ENCODE assay signal across 16 mouse cellular contexts in genomic region chr4:139747190-139747936, GRCm38 (mm10).
DNase-seq lines count a peak whose midpoint lies in the region; ATAC-seq and TF ChIP-seq lines count a peak whose summit lies in the region.
"Had no signal": no experiment of that assay in that cellular context is flagged by ENCODE, and none has a peak within 500 bp of the region (broad histone marks: within the 10 kb centered on the region; RNA-seq: fewer than 3 reads in every experiment).

No protein-coding gene starts in this region.

- H3K27me3 ChIP-seq in hindbrain, embryonic 10.5 days (ENCODE audit: insufficient read depth, poor library complexity, severe bottlenecking), result peaks cover 18% of the 10 kb centered on the region
- H3K27me3 ChIP-seq in hindbrain, postnatal 0 days (ENCODE audit: insufficient read depth, low read length), result no peaks in the 10 kb centered on the region
- no peaks in the 10 kb centered on the region for H3K27me3 ChIP-seq in neural tube, embryonic 15.5 days (replicated peaks)
- H3K27me3 ChIP-seq: neural tube, embryonic 13.5 days had no signal

- H3K4me2 ChIP-seq in hindbrain, postnatal 0 days (ENCODE audit: low read depth, low read length), result no peak overlapping the region
- no peak overlapping the region for H3K4me2 ChIP-seq in neural tube, embryonic 15.5 days
- H3K4me2 ChIP-seq: heart, embryonic 12.5 days; neural tube, embryonic 13.5 days had no signal

- no peak for ATAC-seq in hindbrain, postnatal 0 days
- no peak for ATAC-seq in neural tube, embryonic 15.5 days (ENCODE audit: low FRiP score)

- peaks cover 79% of the 10 kb centered on the region for H3K36me3 ChIP-seq in hindbrain, embryonic 10.5 days
- H3K36me3 ChIP-seq in hindbrain, postnatal 0 days (ENCODE audit: insufficient read depth, low read length), result no peaks in the 10 kb centered on the region
- H3K36me3 ChIP-seq in neural tube, embryonic 15.5 days, result no peaks in the 10 kb centered on the region
- H3K36me3 ChIP-seq: heart, embryonic 12.5 days; neural tube, embryonic 13.5 days had no signal

- peaks cover 15% of the 10 kb centered on the region for H3K4me1 ChIP-seq in hindbrain, embryonic 10.5 days (replicated peaks)
- H3K4me1 ChIP-seq in hindbrain, postnatal 0 days (ENCODE audit: insufficient read depth, low read length), result no peaks in the 10 kb centered on the region
- no peaks in the 10 kb centered on the region for H3K4me1 ChIP-seq in neural tube, embryonic 15.5 days
- H3K4me1 ChIP-seq: neural tube, embryonic 13.5 days had no signal

- H3K9ac ChIP-seq in hindbrain, postnatal 0 days (replicated peaks; ENCODE audit: low read length), result no peak overlapping the region
- no peak overlapping the region for H3K9ac ChIP-seq in neural tube, embryonic 15.5 days (replicated peaks)
- H3K9ac ChIP-seq: heart, embryonic 12.5 days; liver, embryonic 14.5 days; neural tube, embryonic 13.5 days had no signal

- no peaks in the 10 kb centered on the region for H3K9me3 ChIP-seq in hindbrain, embryonic 10.5 days
- no peaks in the 10 kb centered on the region for H3K9me3 ChIP-seq in hindbrain, postnatal 0 days (ENCODE audit: low read length)
- H3K9me3 ChIP-seq in neural tube, embryonic 15.5 days (replicated peaks), result no peaks in the 10 kb centered on the region
- H3K9me3 ChIP-seq: neural tube, embryonic 13.5 days had no signal

- peak; percentile 69 for DNase-seq in hindbrain, embryonic 10.5 days (ENCODE audit: low spot score)
- DNase-seq in hindbrain, postnatal 0 days (ENCODE audit: low spot score), result no peak
- DNase-seq in neural tube, embryonic 10.5 days (ENCODE audit: extremely low spot score, low spot score), result peak; percentile 57
- peak; percentile 62 for DNase-seq in gastrocnemius, postnatal 14 days
- peak; percentile 26 for DNase-seq in yolk sac, embryonic 10.5 days (ENCODE audit: low spot score)
- no peak for DNase-seq in spleen, postnatal 36 days (ENCODE audit: low spot score in 2 of 2)
- DNase-seq in left cerebral cortex, adult 18-20 months (ENCODE audit: low spot score in 2 of 2), result no peak
- DNase-seq: heart, postnatal 36 days; right cerebral cortex, postnatal 4 days; thymus, postnatal 25 days had no signal

- H3K4me3 ChIP-seq in hindbrain, embryonic 10.5 days, result no peak overlapping the region
- no peak overlapping the region for H3K4me3 ChIP-seq in hindbrain, postnatal 0 days (ENCODE audit: low read length)
- no peak overlapping the region for H3K4me3 ChIP-seq in neural tube, embryonic 15.5 days (replicated peaks)
- H3K4me3 ChIP-seq: erythroblast, embryonic 14.5 days; heart, embryonic 12.5 days; neural tube, embryonic 13.5 days had no signal

- TF ChIP-seq CTCF in hindbrain, postnatal 0 days (IDR thresholded peaks at IDR 0.05; ENCODE audit: low read depth), result no peak

- intact Hi-C loops in gastrocnemius, postnatal 14 days (cut with DNase I; ENCODE audit: low total_unique reads), result no loop called here

- 0 out of 2 replicates have a peak overlapping the region, but pooled peaks have one; percentile 9 for H3K27ac ChIP-seq in hindbrain, embryonic 10.5 days
- no peak overlapping the region for H3K27ac ChIP-seq in hindbrain, postnatal 0 days
- H3K27ac ChIP-seq in neural tube, embryonic 15.5 days (replicated peaks), result no peak overlapping the region
- H3K27ac ChIP-seq: kidney, postnatal 0 days; liver, embryonic 14.5 days; neural tube, embryonic 13.5 days had no signal

- 42% methylated on average over 12 of the region's 12 CpGs for WGBS in hindbrain, embryonic 10.5 days
- 64% methylated on average over 12 of the region's 12 CpGs for WGBS in hindbrain, postnatal 0 days
- 55% methylated on average over 12 of the region's 12 CpGs for WGBS in neural tube, embryonic 15.5 days

Comparison
In these comparisons a context has a peak if more than half of its experiments do, and no peak if none do; other contexts are left out.
1. DNase-seq: peak in hindbrain, embryonic 10.5 days (single experiment), neural tube, embryonic 10.5 days (single experiment), gastrocnemius, postnatal 14 days (single experiment) and yolk sac, embryonic 10.5 days (single experiment); none in hindbrain, postnatal 0 days (single experiment), spleen, postnatal 36 days (0 of 2) and left cerebral cortex, adult 18-20 months (0 of 2).